Mouse (Mus musculus): ENCODE measurements around the gene Scimp. TPM values are rescaled to one million over a fixed set of nuclear protein-coding genes. Genes with fewer than 3 reads are reported as not detected.

Scimp gene
- polyA plus RNA-seq, 1 experiment from 2014 or later, result 1.9 TPM

- WGBS, result 13% methylated on average over 12 of the region's 12 CpGs
- Histone ChIP-seq H3K36me3 (ENCODE audit: control insufficient read depth, insufficient read depth) (no peaks in the 10 kb centered on the region), H3K27ac (ENCODE audit: low read depth, low read length) (peak overlapping the region; percentile 97), H3K27me3 (replicated peaks; ENCODE audit: control insufficient read depth, insufficient read depth, low read length) (no peaks in the 10 kb centered on the region), H3K4me3 (ENCODE audit: low read depth, low read length) (peak overlapping the region; percentile 89), H3K4me1 (replicated peaks; ENCODE audit: control insufficient read depth, insufficient read depth, low read length) (peaks cover 4% of the 10 kb centered on the region; the same call in 1 of the 2 replicates), H3K9me3 (ENCODE audit: control insufficient read depth) (no peaks in the 10 kb centered on the region), H3K9ac (ENCODE audit: low read depth, low read length) (peak overlapping the region; percentile 91), H3K4me2 (replicated peaks; ENCODE audit: low read depth) (peak overlapping the region; percentile 72)
- TF ChIP-seq CTCF (IDR thresholded peaks at IDR 0.05; ENCODE audit: low read depth), result no peak
- ATAC-seq, result no peak
Observed at GRCm38 (mm10) chr11:70843701-70844551, 31.5 kb upstream of the Scimp start.

- 28% methylated on average over 4 of the region's 4 CpGs for WGBS
- no peaks in the 10 kb centered on the region for H3K27me3 ChIP-seq (replicated peaks; ENCODE audit: control insufficient read depth, insufficient read depth, low read length)
- no peak for TF ChIP-seq CTCF (IDR thresholded peaks at IDR 0.05; ENCODE audit: low read depth)
- H3K36me3 ChIP-seq (ENCODE audit: control insufficient read depth, insufficient read depth), result no peaks in the 10 kb centered on the region
- H3K9ac ChIP-seq (ENCODE audit: low read depth, low read length), result no peak overlapping the region
- no peak overlapping the region for H3K4me3 ChIP-seq (ENCODE audit: low read depth, low read length)
- H3K9me3 ChIP-seq (ENCODE audit: control insufficient read depth), result no peaks in the 10 kb centered on the region
- peak overlapping the region; percentile 72; the same call in 1 of the 2 replicates for H3K4me2 ChIP-seq (replicated peaks; ENCODE audit: low read depth)
- peak overlapping the region; percentile 97 for H3K27ac ChIP-seq (ENCODE audit: low read depth, low read length)
- ATAC-seq, result peak; percentile 79
- peaks cover 4% of the 10 kb centered on the region; the same call in 1 of the 2 replicates for H3K4me1 ChIP-seq (replicated peaks; ENCODE audit: control insufficient read depth, insufficient read depth, low read length)
Observed at GRCm38 (mm10) chr11:70842983-70843382, 30.6 kb upstream of the Scimp start.

GRCm38 (mm10) chr11:70838610-70839009, 26.2 kb upstream of the Scimp start:
- no peak overlapping the region for H3K4me2 ChIP-seq (replicated peaks; ENCODE audit: low read depth)
- no peaks in the 10 kb centered on the region for H3K27me3 ChIP-seq (replicated peaks; ENCODE audit: control insufficient read depth, insufficient read depth, low read length)
- H3K4me1 ChIP-seq (replicated peaks; ENCODE audit: control insufficient read depth, insufficient read depth, low read length), result peaks cover 3% of the 10 kb centered on the region; the same call in 1 of the 2 replicates
- H3K36me3 ChIP-seq (ENCODE audit: control insufficient read depth, insufficient read depth), result no peaks in the 10 kb centered on the region
- H3K9me3 ChIP-seq (ENCODE audit: control insufficient read depth), result no peaks in the 10 kb centered on the region
- no peak overlapping the region for H3K27ac ChIP-seq (ENCODE audit: low read depth, low read length)
- no peak overlapping the region for H3K9ac ChIP-seq (ENCODE audit: low read depth, low read length)
- TF ChIP-seq CTCF (IDR thresholded peaks at IDR 0.05; ENCODE audit: low read depth), result no peak
- WGBS, result 48% methylated on average over 2 of the region's 2 CpGs
- no peak for ATAC-seq
- no peak overlapping the region for H3K4me3 ChIP-seq (ENCODE audit: low read depth, low read length)

GRCm38 (mm10) chr11:70837031-70837430, 24.6 kb upstream of the Scimp start:
- TF ChIP-seq CTCF (IDR thresholded peaks at IDR 0.05; ENCODE audit: low read depth), result no peak
- Histone ChIP-seq H3K9ac (ENCODE audit: low read depth, low read length) (no peak overlapping the region), H3K4me1 (replicated peaks; ENCODE audit: control insufficient read depth, insufficient read depth, low read length) (no peaks in the 10 kb centered on the region; the same call in 1 of the 2 replicates), H3K4me3 (ENCODE audit: low read depth, low read length) (no peak overlapping the region), H3K4me2 (replicated peaks; ENCODE audit: low read depth) (no peak overlapping the region), H3K27me3 (replicated peaks; ENCODE audit: control insufficient read depth, insufficient read depth, low read length) (no peaks in the 10 kb centered on the region), H3K9me3 (ENCODE audit: control insufficient read depth) (no peaks in the 10 kb centered on the region), H3K27ac (ENCODE audit: low read depth, low read length) (no peak overlapping the region), H3K36me3 (ENCODE audit: control insufficient read depth, insufficient read depth) (no peaks in the 10 kb centered on the region)
- ATAC-seq, result no peak
- WGBS, result 81% methylated on average over 3 of the region's 3 CpGs

GRCm38 (mm10) chr11:70835381-70835831, 23.0 kb upstream of the Scimp start:
- H3K4me2 ChIP-seq (replicated peaks; ENCODE audit: low read depth), result no peak overlapping the region
- no peak overlapping the region for H3K9ac ChIP-seq (ENCODE audit: low read depth, low read length)
- H3K4me3 ChIP-seq (ENCODE audit: low read depth, low read length), result no peak overlapping the region
- ATAC-seq, result no peak
- no peak overlapping the region for H3K27ac ChIP-seq (ENCODE audit: low read depth, low read length)
- no peaks in the 10 kb centered on the region for H3K27me3 ChIP-seq (replicated peaks; ENCODE audit: control insufficient read depth, insufficient read depth, low read length)
- no peaks in the 10 kb centered on the region for H3K4me1 ChIP-seq (replicated peaks; ENCODE audit: control insufficient read depth, insufficient read depth, low read length)
- 55% methylated on average over 6 of the region's 6 CpGs for WGBS
- TF ChIP-seq CTCF (IDR thresholded peaks at IDR 0.05; ENCODE audit: low read depth), result no peak
- no peaks in the 10 kb centered on the region for H3K36me3 ChIP-seq (ENCODE audit: control insufficient read depth, insufficient read depth)
- H3K9me3 ChIP-seq (ENCODE audit: control insufficient read depth), result no peaks in the 10 kb centered on the region

GRCm38 (mm10) chr11:70833831-70834230, 21.4 kb upstream of the Scimp start:
- no peaks in the 10 kb centered on the region for H3K36me3 ChIP-seq (ENCODE audit: control insufficient read depth, insufficient read depth)
- H3K27me3 ChIP-seq (replicated peaks; ENCODE audit: control insufficient read depth, insufficient read depth, low read length), result no peaks in the 10 kb centered on the region
- no peak for ATAC-seq
- H3K4me2 ChIP-seq (replicated peaks; ENCODE audit: low read depth), result no peak overlapping the region
- no peaks in the 10 kb centered on the region for H3K9me3 ChIP-seq (ENCODE audit: control insufficient read depth)
- no peak overlapping the region for H3K27ac ChIP-seq (ENCODE audit: low read depth, low read length)
- no peaks in the 10 kb centered on the region for H3K4me1 ChIP-seq (replicated peaks; ENCODE audit: control insufficient read depth, insufficient read depth, low read length)
- TF ChIP-seq CTCF (IDR thresholded peaks at IDR 0.05; ENCODE audit: low read depth), result no peak
- 89% methylated on average over 3 of the region's 3 CpGs for WGBS
- H3K4me3 ChIP-seq (ENCODE audit: low read depth, low read length), result no peak overlapping the region
- no peak overlapping the region for H3K9ac ChIP-seq (ENCODE audit: low read depth, low read length)
